In the genomic region with DNA sequence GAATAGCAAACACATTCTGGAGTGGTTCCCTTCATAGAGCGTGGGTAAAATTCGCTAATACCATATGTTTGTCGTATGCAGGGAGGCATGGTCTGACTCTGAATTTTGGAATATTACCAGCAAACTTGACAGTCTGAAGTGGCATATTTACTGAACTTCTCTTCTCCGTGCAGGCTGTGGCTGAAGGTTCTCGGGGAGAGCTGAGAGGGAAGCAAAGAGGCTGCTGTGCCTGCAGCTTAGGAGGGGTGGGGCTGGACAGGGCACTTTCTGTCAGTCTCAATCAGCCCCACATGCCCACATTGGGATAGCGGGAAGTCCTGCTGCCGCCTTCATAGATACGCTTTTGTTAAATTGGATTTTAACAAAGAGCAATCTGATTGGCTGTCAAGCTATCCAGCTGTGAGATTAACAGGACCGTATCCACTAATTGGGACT, we compare ENCODE assay signal across 13 mouse cellular contexts.
DNase-seq lines count a peak whose midpoint lies in the region; ATAC-seq lines count a peak whose summit lies in the region.
"Had no signal": no experiment of that assay in that cellular context is flagged by ENCODE, and none has a peak within 500 bp of the region (broad histone marks: within the 10 kb centered on the region; RNA-seq: fewer than 3 reads in every experiment).

No protein-coding gene starts in this region.

- no peaks in the 10 kb centered on the region for H3K27me3 ChIP-seq in lung, embryonic 15.5 days
- H3K27me3 ChIP-seq in embryonic facial prominence, embryonic 14.5 days (replicated peaks; ENCODE audit: control insufficient read depth, insufficient read depth, low read length) = no peaks in the 10 kb centered on the region
- H3K27me3 ChIP-seq in hindbrain, embryonic 11.5 days (ENCODE audit: control insufficient read depth, insufficient read depth, low read length) = no peaks in the 10 kb centered on the region
- H3K27me3 ChIP-seq: limb, embryonic 12.5 days; neural tube, embryonic 12.5 days had no signal

- ATAC-seq in lung, embryonic 15.5 days (ENCODE audit: borderline replicate concordance, extremely low read depth, low FRiP score, low TSS enrichment) = no peak; the same call in 1 of the 2 replicates
- peak; percentile 89 for ATAC-seq in embryonic facial prominence, embryonic 14.5 days (ENCODE audit: low read depth)
- ATAC-seq in hindbrain, embryonic 11.5 days (ENCODE audit: low FRiP score) = peak; percentile 47; the same call in 1 of the 2 replicates

- H3K4me1 ChIP-seq in lung, embryonic 15.5 days = peaks cover 8% of the 10 kb centered on the region
- H3K4me1 ChIP-seq in embryonic facial prominence, embryonic 14.5 days (ENCODE audit: control insufficient read depth, insufficient read depth, low read length) = peaks cover 7% of the 10 kb centered on the region; the same call in 1 of the 2 replicates
- H3K4me1 ChIP-seq in hindbrain, embryonic 11.5 days (replicated peaks; ENCODE audit: control insufficient read depth, insufficient read depth, low read length) = no peaks in the 10 kb centered on the region
- H3K4me1 ChIP-seq: neural tube, embryonic 12.5 days had no signal

- H3K9ac ChIP-seq in lung, embryonic 15.5 days = no peak overlapping the region
- H3K9ac ChIP-seq in embryonic facial prominence, embryonic 14.5 days (ENCODE audit: low read depth, low read length) = no peak overlapping the region
- H3K9ac ChIP-seq in hindbrain, embryonic 11.5 days (ENCODE audit: low read depth, low read length) = 0 out of 2 replicates have a peak overlapping the region, but pooled peaks have one; percentile 2
- H3K9ac ChIP-seq: limb, embryonic 12.5 days; neural tube, embryonic 12.5 days had no signal

- H3K27ac ChIP-seq in lung, embryonic 15.5 days = no peak overlapping the region
- H3K27ac ChIP-seq in embryonic facial prominence, embryonic 14.5 days (replicated peaks; ENCODE audit: low read depth, low read length) = peak overlapping the region; percentile 28; the same call in 1 of the 2 replicates
- H3K27ac ChIP-seq in hindbrain, embryonic 11.5 days (ENCODE audit: low read depth, low read length) = no peak overlapping the region
- H3K27ac ChIP-seq: limb, embryonic 12.5 days; macrophage; neural tube, embryonic 12.5 days; stomach, postnatal 0 days had no signal

- 0 out of 2 replicates have a peak overlapping the region, but pooled peaks have one; percentile 5 for H3K4me2 ChIP-seq in lung, embryonic 15.5 days
- no peak overlapping the region for H3K4me2 ChIP-seq in embryonic facial prominence, embryonic 14.5 days (ENCODE audit: low read depth, low read length)
- H3K4me2 ChIP-seq in hindbrain, embryonic 11.5 days (replicated peaks; ENCODE audit: low read depth, low read length) = no peak overlapping the region
- H3K4me2 ChIP-seq: limb, embryonic 12.5 days; neural tube, embryonic 12.5 days had no signal

- WGBS in lung, embryonic 15.5 days = 34% methylated on average over 9 of the region's 9 CpGs
- WGBS in embryonic facial prominence, embryonic 14.5 days = 36% methylated on average over 9 of the region's 9 CpGs
- WGBS in hindbrain, embryonic 11.5 days = 65% methylated on average over 9 of the region's 9 CpGs

- DNase-seq in lung, postnatal 36 days = no peak
- DNase-seq in embryonic facial prominence, embryonic 14.5 days (ENCODE audit: low spot score) = peak; percentile 75
- DNase-seq in hindbrain, embryonic 11.5 days (ENCODE audit: low spot score) = peak; percentile 25
- DNase-seq in retina, embryonic 14.5 days (ENCODE audit: low spot score) = peak; percentile 84
- DNase-seq in gastrocnemius, postnatal 10 days = no peak
- no peak for DNase-seq in spleen, postnatal 14 days (ENCODE audit: low spot score in 2 of 2)
- DNase-seq: gastrocnemius, postnatal 25 days; right cerebral cortex, postnatal 4 days had no signal

- H3K36me3 ChIP-seq in lung, embryonic 15.5 days = no peaks in the 10 kb centered on the region
- no peaks in the 10 kb centered on the region for H3K36me3 ChIP-seq in embryonic facial prominence, embryonic 14.5 days (ENCODE audit: control insufficient read depth, insufficient read depth, low read length)
- H3K36me3 ChIP-seq in hindbrain, embryonic 11.5 days (ENCODE audit: control insufficient read depth, insufficient read depth, low read length) = no peaks in the 10 kb centered on the region
- H3K36me3 ChIP-seq: limb, embryonic 12.5 days; neural tube, embryonic 12.5 days had no signal

- no peaks in the 10 kb centered on the region for H3K9me3 ChIP-seq in lung, embryonic 15.5 days
- H3K9me3 ChIP-seq in embryonic facial prominence, embryonic 14.5 days (ENCODE audit: control insufficient read depth, low read length) = no peaks in the 10 kb centered on the region
- H3K9me3 ChIP-seq in hindbrain, embryonic 11.5 days (ENCODE audit: control insufficient read depth, low read length) = no peaks in the 10 kb centered on the region
- H3K9me3 ChIP-seq: limb, embryonic 12.5 days; neural tube, embryonic 12.5 days had no signal

- H3K4me3 ChIP-seq in lung, embryonic 15.5 days = no peak overlapping the region
- no peak overlapping the region for H3K4me3 ChIP-seq in embryonic facial prominence, embryonic 14.5 days (ENCODE audit: low read depth, low read length)
- no peak overlapping the region for H3K4me3 ChIP-seq in hindbrain, embryonic 11.5 days (ENCODE audit: low read depth, low read length)
- H3K4me3 ChIP-seq: limb, embryonic 12.5 days; neural tube, embryonic 12.5 days had no signal

Comparison
In these comparisons a context has a peak if more than half of its experiments do, and no peak if none do; other contexts are left out.
1. DNase-seq: peak in embryonic facial prominence, embryonic 14.5 days (single experiment), hindbrain, embryonic 11.5 days (single experiment) and retina, embryonic 14.5 days (single experiment); none in lung, postnatal 36 days (single experiment), gastrocnemius, postnatal 10 days (single experiment) and spleen, postnatal 14 days (0 of 2).